Mouse (Mus musculus) gastrocnemius, adult 2 months (tissue): ENCODE data around the gene C5ar1. TPM values are rescaled to one million over a fixed set of nuclear protein-coding genes. Genes with fewer than 3 reads are reported as not detected.
"Not testable (repeated sequence)": the region's sequence is repeated elsewhere in the genome, so short reads cannot be mapped to it uniquely, and the experiment has no call there.

Source experiments
- DNase-seq: peaks from one replicate; pipeline ENCODE4 v3.0.0; 2022
- H3K27ac ChIP-seq: fragments of 200-600 bp; 2 replicates; pipeline ENCODE4 v1.8.1; 2022; ENCODE audit warnings: mild to moderate bottlenecking
- H3K4me3 ChIP-seq: fragments of 200-600 bp; 2 replicates; pipeline ENCODE4 v1.8.1; 2022; ENCODE audit warnings: mild to moderate bottlenecking, moderate library complexity
- CTCF ChIP-seq: fragments of 200-600 bp; IDR thresholded peaks from 2 replicates; pipeline ENCODE4 v1.8.1; 2022; ENCODE audit warnings: antibody characterized with exemption, mild to moderate bottlenecking, moderate library complexity
- intact Hi-C: fragments of 180-260 bp; cut with DNase I; formaldehyde crosslinking; loops from one replicate; pipeline ENCODE4 v1.15.1; 2025
- long read RNA-seq, 2 experiments: library from polyadenylated mRNA; stranded (forward); transcript quantifications; one replicate each; pipeline ENCODE4 v2.0.0; 2021
- total RNA-seq, 2 experiments: library from RNA; stranded (reverse); gene quantifications; 2 replicates each; pipeline ENCODE4 v1.2.3; 2021

C5ar1 gene
- 1 to 10 TPM; 1.6 to 2.4 TPM for total RNA-seq
- long read RNA-seq, experiment 1, partial matches to known transcripts = 0 of 3 reads
- long read RNA-seq, experiment 1, other reads (novel, unspliced or antisense) = 1 of 3 reads
- long read RNA-seq, experiment 2, partial matches to known transcripts = 0 of 2 reads
- long read RNA-seq, experiment 2, other reads (novel, unspliced or antisense) = 0 of 2 reads

DNA sequence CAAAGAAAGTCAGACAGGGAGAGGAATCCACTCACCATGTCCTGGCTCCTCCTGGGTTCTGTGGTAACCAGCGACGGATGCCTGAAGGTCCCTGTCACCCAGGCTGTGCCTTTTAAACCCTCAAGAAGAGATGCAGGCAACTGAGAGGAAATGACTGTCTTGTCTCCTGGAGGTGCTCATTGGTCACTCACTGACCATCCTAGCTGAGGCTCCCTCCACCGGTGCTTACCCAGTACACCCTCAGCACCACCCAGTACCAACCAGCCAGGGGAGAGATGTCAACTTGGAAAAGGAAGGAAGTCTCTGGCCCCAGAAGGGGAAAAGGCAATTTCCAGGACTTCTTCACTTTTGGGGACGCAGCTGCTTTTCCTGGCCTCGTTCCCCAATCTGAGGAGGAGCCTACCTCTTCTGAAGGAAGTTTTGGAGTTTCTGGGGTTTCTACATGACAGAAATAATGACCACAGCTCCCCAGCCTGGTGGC, at the start of gene C5ar1:
C5ar1 (minus strand) TSS at position 431 of the 481 bp plus-strand sequence.
- no peak for TF ChIP-seq CTCF
- H3K27ac ChIP-seq = no peak within 1 kb of the TSS; the same call in 1 of the 2 replicates
- intact Hi-C loops = no loop called here
- H3K4me3 ChIP-seq = peak within 1 kb of the TSS; percentile 44
- no peak for DNase-seq

DNA sequence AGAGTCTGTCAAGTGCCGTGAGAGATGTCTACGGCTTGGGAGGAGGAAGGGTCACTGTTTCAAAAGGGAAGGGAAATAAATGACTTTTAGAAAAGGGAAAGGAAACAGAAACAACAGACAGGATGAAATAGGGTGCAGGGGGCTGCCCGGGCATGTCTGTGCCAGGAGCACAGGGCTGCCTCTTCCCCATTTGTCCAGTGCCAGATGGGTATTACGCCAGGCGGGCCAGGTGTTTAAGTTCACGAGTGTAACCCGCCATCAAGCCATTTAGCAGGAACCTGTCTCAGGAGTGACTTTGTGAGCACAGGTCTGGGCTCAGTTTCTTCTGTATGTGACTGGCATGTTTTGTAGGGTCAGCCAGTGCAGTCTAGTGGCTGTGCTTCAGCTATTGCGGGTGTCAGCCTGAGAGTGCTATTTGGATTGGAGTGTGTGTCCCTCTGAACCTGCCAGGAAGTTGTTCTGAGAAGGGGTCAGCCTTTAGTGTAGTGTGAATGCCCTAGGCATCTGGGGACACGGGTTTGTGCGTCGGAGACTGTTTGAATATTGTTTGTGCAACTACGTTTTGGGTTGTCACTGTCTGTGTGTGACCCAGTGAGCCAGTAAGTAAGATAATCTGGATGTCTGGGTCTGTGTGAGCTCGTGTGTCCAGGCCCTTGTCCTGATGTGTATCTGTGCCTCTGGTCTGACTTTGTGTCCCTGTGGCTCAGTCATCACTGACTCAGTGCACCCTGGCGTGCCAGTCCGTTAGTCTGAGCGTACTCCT, 49.4 kb upstream of the C5ar1 start:
- intact Hi-C loops = no loop called here
- Histone ChIP-seq H3K27ac (peak overlapping the region; percentile 95), H3K4me3 (peak overlapping the region; percentile 84)
- no peak for DNase-seq
- TF ChIP-seq CTCF = no peak

DNA sequence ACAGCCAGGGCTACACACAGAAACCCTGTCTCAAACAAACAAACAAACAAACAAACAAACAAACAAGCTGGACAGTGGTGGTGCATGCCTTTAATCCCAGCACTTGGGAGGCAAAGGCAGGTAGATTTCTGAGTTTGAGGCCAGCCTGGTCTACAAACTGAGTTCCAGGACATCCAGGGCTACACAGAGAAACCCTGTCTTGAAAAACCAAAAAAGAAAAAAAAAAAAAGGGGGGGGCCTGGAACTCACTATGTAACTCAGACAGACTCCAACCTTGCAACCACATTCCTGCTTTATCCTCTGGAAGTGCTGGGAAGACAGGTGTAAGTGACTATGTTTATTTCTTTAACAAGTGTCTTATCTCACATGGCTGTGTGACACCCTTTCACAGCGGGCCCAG, 48.8 kb upstream of the C5ar1 start, which contains the start of gene Bbc3:
Bbc3 (plus strand) TSS at position 301 of the 400 bp plus-strand sequence.
- Histone ChIP-seq H3K27ac (peak within 1 kb of the TSS; percentile 95), H3K4me3 (peak within 1 kb of the TSS; percentile 84)
- intact Hi-C loops, DNase-seq: not testable (repeated sequence)

DNA sequence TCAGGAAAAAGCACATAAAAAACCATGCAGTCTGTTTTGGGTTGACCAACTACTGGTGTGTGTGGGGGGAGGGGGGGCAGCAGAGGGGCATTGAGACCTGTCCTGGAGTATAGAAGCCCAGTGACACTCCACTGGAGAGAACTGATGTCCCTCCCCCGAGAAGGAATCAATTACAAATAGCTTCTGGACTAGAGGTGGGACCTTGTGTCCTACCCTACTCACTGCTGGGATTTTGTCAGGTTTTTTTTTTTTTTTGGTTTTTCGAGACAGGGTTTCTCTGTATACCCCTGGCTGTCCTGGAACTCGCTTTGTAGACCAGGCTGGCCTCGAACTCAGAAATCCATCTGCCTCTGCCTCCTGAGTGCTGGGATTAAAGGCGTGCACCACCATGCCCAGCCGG, 47.8 kb upstream of the C5ar1 start:
- H3K27ac ChIP-seq, DNase-seq, H3K4me3 ChIP-seq, intact Hi-C loops: not testable (repeated sequence)

DNA sequence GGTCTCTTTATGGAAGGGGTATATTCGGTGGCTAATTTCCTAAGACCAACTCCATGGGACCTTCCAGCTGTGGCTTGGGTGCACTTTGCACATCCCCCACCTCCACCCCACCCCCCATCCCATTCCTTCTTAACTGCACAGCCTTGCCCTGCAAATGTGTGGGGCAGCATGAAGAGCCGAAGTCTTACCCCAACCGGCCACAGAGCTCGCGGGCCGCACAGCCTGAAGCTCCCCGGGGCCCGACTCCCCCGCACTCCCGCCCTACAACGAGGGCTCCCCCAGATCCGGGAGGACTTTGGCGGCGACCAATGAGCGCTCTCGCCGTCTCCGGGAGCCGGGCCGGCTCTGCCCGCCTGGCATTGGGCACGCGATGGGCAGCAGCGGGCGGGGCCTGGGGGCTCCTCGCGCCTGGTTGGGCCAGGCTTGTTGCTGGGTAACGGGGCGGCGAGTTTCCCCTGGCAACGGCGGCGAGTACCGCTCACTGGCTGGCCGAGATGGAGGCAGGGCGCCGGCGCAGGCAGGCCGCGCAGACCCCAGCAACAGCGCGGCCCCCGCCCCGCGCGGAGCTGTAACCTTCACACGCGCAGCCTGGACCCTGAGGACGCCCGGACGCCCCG, 40.2 kb upstream of the C5ar1 start:
- H3K4me3 ChIP-seq = peak overlapping the region; percentile 68
- TF ChIP-seq CTCF = no peak
- DNase-seq = peak; percentile 96
- H3K27ac ChIP-seq = peak overlapping the region; percentile 24
- intact Hi-C loops = loop anchor here (5.0 to 10.0 kb wide), 2 partner anchors 165 to 318 kb away; no protein-coding TSS in a partner anchor

DNA sequence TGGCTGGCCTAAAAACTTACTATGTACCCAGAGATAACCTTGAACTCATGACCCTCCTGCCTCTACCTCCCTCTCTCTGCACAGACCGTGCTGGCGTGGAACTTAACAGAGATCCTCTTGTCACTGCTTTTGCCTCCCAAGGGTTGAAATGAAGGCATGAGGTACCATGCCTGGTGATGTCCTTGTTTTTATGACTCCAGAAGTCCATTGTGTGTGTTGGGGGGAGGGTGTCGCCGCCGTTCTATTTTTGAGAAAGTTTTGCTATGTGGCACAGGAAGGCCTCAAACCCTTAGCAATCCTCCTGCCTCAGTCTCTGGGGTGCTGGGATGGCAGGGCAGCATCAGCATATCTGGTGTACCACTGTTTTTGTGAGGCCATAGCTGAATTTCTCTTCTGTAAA, 39.6 kb upstream of the C5ar1 start:
- Histone ChIP-seq H3K27ac (peak overlapping the region; percentile 24; the same call in 1 of the 2 replicates), H3K4me3 (no peak overlapping the region)
- TF ChIP-seq CTCF = no peak
- intact Hi-C loops = loop anchor here (5.0 to 10.0 kb wide), 2 partner anchors 166 to 318 kb away; no protein-coding TSS in a partner anchor
- no peak for DNase-seq

DNA sequence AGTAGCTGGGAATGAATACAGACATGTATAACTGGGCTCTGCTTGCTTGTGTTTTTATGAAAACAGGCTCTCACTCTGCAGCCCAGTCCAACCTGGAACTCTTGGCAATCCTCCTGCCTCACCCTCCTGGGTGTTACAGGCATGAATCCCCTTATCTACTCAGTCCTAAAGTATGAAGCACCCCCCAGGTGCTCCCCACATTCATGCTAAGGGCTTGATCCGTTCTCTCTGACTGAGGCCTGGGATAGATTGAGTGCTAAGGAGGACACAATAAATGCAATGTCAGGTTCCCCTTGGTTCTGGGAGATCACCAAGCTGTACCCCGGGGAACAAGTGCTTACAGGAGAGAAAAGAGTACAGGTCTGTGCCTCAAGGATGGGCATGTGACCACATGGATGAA, 38.3 kb upstream of the C5ar1 start:
- Histone ChIP-seq H3K4me3 (no peak overlapping the region), H3K27ac (peak overlapping the region; percentile 95)
- TF ChIP-seq CTCF = no peak
- DNase-seq = no peak
- intact Hi-C loops = loop anchor here (5.0 to 10.0 kb wide), 2 partner anchors 167 to 320 kb away; no protein-coding TSS in a partner anchor

DNA sequence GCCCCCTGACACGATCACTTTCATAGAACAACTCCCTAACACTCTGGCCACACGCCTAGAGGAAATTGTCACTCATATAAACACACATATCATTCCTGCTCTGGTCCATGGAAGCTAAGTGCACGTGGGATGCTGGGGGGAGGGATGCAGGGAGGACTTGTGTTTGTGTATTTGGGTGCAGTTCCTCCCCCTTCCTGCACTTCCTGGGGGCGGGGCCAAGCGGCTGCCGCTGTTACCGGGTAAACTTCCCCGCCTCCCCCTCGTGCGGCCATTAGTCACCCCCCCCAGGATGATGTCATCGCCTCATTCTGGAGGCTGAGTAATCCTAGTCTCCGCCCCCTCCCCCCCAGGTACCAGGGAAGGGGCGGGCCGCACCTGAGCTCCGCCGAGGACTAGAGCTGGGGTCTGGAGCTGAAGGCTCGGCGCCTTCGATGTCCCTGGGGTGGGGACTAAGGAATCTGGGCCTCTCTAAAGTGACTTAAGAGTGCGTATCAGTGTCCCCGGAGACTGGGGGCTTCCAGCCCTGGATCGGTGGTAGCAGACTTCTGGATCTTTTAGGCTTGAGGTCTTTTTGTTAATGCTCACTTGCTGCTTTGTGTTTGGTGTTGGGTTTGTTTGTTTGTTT, 37.5 kb upstream of the C5ar1 start:
- H3K27ac ChIP-seq = peak overlapping the region; percentile 95
- H3K4me3 ChIP-seq = peak overlapping the region; percentile 69
- peak; percentile 93 for DNase-seq
- peak; percentile 38 for TF ChIP-seq CTCF
- intact Hi-C loops = loop anchor here (5.0 to 10.0 kb wide), 2 partner anchors 168 to 320 kb away; no protein-coding TSS in a partner anchor

DNA sequence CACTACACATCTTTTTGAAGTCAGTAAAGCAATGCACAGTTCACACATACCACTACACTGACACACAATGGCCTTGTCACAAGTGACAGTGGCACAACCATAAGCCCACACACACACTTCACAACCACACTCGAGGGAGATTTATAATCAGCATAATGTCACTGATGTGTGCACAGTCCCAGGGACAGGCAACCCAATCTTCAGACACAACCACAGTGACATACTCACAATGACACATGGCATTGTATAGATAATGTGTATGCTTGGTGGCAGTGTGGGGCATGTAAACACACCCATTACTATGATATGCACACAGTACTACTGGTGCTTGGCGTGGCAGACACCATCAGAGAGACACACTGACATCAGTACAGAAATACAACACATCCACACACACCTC, 36.8 kb upstream of the C5ar1 start:
- intact Hi-C loops = loop anchor here (5.0 to 10.0 kb wide), 2 partner anchors 169 to 321 kb away; no protein-coding TSS in a partner anchor
- peak overlapping the region; percentile 69; the same call in 1 of the 2 replicates for H3K4me3 ChIP-seq

DNA sequence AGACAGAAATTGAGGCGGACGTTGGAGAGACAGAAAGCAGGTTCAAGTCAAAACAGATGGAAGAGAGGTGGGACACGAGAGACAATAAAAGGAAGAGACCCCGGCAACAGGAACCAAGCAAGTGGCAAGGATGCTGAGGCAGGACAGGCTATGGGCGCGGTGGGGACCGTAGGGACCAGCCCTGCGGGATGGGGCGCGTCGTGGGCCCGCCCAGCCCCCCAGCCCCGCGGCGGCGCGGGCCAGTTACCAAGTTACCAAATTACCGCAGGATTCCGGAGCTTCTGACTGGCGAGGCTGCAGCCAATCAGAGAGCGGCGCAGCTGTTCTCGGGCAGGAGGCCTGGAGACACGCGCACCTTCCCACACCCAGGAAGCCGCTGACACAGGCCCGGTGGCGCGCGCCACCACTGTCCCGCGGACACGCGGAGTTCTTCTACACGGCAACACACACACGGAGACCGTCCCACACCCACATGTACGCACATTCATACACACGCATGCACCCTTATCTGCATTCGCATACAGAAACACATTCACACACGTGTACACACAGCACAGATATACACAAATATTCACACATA, 36.1 kb upstream of the C5ar1 start:
- intact Hi-C loops = loop anchor here (1.0 to 10.0 kb wide), 3 partner anchors 18 to 322 kb away; no protein-coding TSS in a partner anchor
- H3K4me3 ChIP-seq = peak overlapping the region; percentile 80
- peak; percentile 93 for DNase-seq
- TF ChIP-seq CTCF = no peak
- peak overlapping the region; percentile 95 for H3K27ac ChIP-seq

More for the DNA sequence above, 36.8 kb upstream of the C5ar1 start:
- H3K27ac ChIP-seq = peak overlapping the region; percentile 95
- no peak for DNase-seq
- TF ChIP-seq CTCF = no peak

DNA sequence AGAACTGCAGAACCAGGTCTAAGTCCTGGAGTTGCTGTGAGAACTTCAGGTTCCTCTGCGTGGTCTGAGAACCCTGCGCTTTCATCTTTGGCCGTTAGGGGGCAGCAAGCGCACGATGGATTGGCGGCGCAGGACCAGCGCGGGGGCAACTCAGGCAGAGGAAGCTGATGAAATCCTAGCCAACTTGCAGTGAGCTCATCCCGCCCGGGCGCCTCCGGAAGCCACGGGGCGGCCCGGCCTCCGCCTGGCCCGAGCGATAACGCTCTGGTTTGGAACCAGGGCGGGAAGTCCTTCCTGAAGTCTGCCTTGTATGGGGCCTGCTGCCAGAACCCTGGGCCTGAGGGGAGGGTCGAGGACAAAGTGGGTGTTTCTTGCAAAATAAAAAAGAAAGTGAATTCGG, 35.5 kb upstream of the C5ar1 start:
- DNase-seq = peak; percentile 95

More for the DNA sequence above, 35.5 kb upstream of the C5ar1 start:
- peak overlapping the region; percentile 80 for H3K4me3 ChIP-seq
- peak; percentile 93 for TF ChIP-seq CTCF
- intact Hi-C loops = loop anchor here (1.0 to 10.0 kb wide), 5 partner anchors 18 to 322 kb away; no protein-coding TSS in a partner anchor
- peak overlapping the region; percentile 95 for H3K27ac ChIP-seq
